Mouse (Mus musculus) bone marrow, adult 2 months (tissue): ENCODE measurements at regions not wholly inside any gene's neighbourhood (a gene's known extent, or its start where the extent isn't known, plus 50 kb on each side); places are given as distances from the start of the nearest gene placed in this dataset.

ENCODE experiments used
- CTCF ChIP-seq: fragments of 200-500 bp; IDR thresholded peaks from 2 replicates; pipeline ENCODE4 v1.5.1; 2011; ENCODE audit warnings: low read length, control low read depth; ENCODE audit not compliant: control insufficient read depth, insufficient read depth
- POLR2A ChIP-seq: fragments of 200-500 bp; IDR thresholded peaks from 2 replicates; pipeline ENCODE4 v1.6.1; 2011; ENCODE audit warnings: low read depth, mild to moderate bottlenecking, control low read depth, low read length, borderline replicate concordance; ENCODE audit not compliant: control insufficient read depth

DNA sequence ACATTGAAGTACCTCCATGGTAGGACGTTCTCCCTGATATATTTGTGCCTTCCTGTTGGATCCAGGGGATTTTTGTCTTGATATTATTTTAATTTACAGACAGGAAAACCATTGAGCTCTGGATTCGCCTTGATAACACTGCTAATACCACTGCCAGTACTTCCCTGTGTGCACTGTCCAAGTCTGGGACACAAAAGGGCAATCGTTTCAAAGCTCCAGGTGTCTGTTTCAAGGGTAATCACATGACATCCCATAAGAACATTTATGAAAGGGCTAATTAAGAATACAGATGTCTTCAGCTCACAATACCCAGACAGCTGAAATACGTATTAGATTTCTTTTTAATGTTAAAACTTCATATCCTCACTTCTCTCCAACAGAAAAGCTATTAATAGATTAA lies 724.5 kb downstream of the Dhx35 start:
- no peak for TF ChIP-seq CTCF
- TF ChIP-seq POLR2A: no peak
